Mouse (Mus musculus): ENCODE measurements around the gene Gal3st4. TPM values are rescaled to one million over a fixed set of nuclear protein-coding genes. Genes with fewer than 3 reads are reported as not detected.
"Not testable (repeated sequence)": the region's sequence is repeated elsewhere in the genome, so short reads cannot be mapped to it uniquely, and the experiment has no call there.

Gal3st4 gene
- polyA plus RNA-seq, 1 experiment from 2014 or later = 1.6 TPM

DNA sequence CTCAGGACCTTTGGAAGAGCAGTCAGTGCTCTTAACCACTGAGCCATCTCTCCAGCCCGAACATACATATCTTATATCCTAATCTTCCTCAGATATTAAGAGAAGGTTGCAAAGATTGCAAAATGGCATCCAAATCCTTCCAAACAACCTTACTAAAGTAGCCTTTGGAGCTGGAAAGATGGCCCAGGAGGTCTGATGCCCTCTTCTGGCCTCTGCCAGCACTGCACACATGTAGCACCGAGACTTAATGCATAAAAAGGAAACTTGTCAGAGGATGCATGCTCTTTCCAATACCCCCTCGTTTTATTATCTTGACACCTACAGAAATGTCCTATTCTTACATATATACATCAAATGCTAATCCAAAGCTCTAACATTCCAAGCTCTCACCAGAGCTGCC, 44.6 kb downstream of the Gal3st4 start:
- H3K4me1 ChIP-seq = no peaks in the 10 kb centered on the region
- 50% methylated on average over 3 of the region's 3 CpGs for WGBS
- H3K4me3 ChIP-seq = no peak overlapping the region
- no peaks in the 10 kb centered on the region for H3K36me3 ChIP-seq
- H3K9me3 ChIP-seq = no peaks in the 10 kb centered on the region
- H3K27me3 ChIP-seq (ENCODE audit: insufficient read depth, poor library complexity, severe bottlenecking) = no peaks in the 10 kb centered on the region
- no peak for DNase-seq (ENCODE audit: low spot score)
- no peak overlapping the region for H3K27ac ChIP-seq

DNA sequence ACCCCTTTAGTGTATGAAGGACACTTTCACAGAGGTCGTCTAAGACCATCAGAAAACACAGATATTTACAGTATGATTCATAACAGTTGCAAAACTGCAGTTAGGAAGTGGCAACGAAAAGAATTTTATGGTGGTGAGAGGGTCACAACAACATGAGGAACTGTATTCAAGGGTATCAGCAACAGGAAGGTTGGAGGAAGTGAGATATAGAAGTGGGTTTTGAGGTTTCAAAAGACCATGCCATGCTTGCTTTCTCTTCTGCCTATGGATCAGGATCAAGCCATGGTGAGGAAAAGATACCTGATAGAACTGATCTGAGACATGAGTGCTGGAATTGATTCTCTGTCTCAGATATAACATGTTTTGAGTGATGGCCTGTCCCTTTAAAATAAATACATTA, 45.3 kb downstream of the Gal3st4 start:
- WGBS = 49% methylated on average over 2 of the region's 2 CpGs
- Histone ChIP-seq H3K9me3 (no peaks in the 10 kb centered on the region), H3K36me3 (no peaks in the 10 kb centered on the region), H3K27me3 (ENCODE audit: insufficient read depth, poor library complexity, severe bottlenecking) (no peaks in the 10 kb centered on the region), H3K27ac (no peak overlapping the region), H3K4me1 (no peaks in the 10 kb centered on the region), H3K4me3 (no peak overlapping the region)
- no peak for DNase-seq (ENCODE audit: low spot score)

DNA sequence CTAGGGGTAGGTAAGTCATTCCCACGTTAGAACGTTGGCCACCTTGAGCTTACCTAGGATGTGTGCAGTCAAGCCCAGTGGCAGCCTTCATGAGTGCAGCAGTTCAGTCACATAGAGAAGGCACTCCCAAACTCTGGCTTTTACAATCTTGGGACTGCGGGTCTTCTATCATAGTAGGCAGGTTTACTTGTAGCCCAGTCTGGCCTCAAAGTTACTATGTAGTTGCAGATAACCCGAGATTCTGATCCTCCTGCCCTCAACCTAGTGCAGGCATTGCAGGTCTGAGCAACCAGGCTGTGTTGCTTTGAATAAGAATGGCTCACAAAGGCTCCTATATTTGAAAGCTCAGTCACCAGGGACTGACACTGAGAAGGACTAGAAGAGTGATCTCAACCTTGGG, 46.1 kb downstream of the Gal3st4 start:
- H3K27ac ChIP-seq = no peak overlapping the region

DNA sequence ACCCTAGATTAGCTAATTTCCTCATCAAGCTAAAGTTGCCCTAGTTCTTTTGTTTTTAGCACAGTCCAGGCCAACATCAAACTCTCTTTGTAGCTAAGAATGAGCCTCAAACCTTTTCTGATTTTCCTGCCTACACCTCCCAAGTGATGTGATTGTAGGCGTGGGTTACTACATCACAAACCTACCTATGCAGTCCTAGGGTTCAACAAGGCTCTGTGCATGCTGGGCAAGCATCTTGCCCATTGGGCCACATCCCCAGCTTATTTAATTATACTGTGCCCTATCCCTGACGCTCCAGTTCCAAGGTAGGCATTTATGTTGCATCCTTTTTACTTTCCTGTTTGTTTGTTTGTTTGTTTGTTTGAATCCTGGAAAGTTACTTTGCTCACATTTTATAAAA, 46.9 kb downstream of the Gal3st4 start, which contains the start of gene Nxpe5:
Gene Nxpe5 (plus strand): TSS at position 199 of the 400 bp plus-strand sequence.
- WGBS = 51% methylated on average over 2 of the region's 2 CpGs
- Histone ChIP-seq H3K27ac (no peak within 1 kb of the TSS), H3K4me1 (no peaks in the 10 kb centered on the region), H3K9me3 (no peaks in the 10 kb centered on the region), H3K36me3 (no peaks in the 10 kb centered on the region), H3K27me3 (ENCODE audit: insufficient read depth, poor library complexity, severe bottlenecking) (no peaks in the 10 kb centered on the region), H3K4me3 (no peak within 1 kb of the TSS)
- DNase-seq (ENCODE audit: low spot score) = no peak

More for the DNA sequence above, 46.1 kb downstream of the Gal3st4 start:
- H3K9me3 ChIP-seq = no peaks in the 10 kb centered on the region
- 74% methylated on average over 4 of the region's 4 CpGs for WGBS
- no peaks in the 10 kb centered on the region for H3K27me3 ChIP-seq (ENCODE audit: insufficient read depth, poor library complexity, severe bottlenecking)
- H3K4me1 ChIP-seq = no peaks in the 10 kb centered on the region
- H3K4me3 ChIP-seq = no peak overlapping the region
- no peaks in the 10 kb centered on the region for H3K36me3 ChIP-seq
- no peak for DNase-seq (ENCODE audit: low spot score)

DNA sequence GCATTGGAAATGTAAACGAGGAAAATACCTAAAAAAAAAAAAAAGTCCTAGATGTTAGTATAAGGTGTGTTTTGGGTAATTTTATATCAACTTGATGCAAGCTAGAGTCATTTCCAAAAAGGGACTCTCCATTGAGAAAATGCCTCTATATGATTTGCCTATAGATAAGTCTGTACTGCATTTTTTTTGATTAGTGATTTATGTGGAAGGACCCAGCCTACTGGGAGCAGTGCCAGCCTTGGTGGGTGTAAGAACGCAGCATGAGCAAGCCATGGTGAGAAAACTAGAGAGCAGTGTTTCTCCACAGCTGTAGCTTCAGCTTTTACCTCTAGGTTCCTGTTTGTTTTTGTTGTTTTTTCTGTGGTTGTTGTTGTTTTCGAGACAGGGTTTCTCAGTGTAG, 49.4 kb downstream of the Gal3st4 start:
- H3K9me3 ChIP-seq = no peaks in the 10 kb centered on the region
- H3K27me3 ChIP-seq (ENCODE audit: insufficient read depth, poor library complexity, severe bottlenecking) = no peaks in the 10 kb centered on the region
- H3K4me1 ChIP-seq = no peaks in the 10 kb centered on the region
- no peak for DNase-seq (ENCODE audit: low spot score)
- WGBS = 56% methylated on average over 3 of the region's 3 CpGs
- no peaks in the 10 kb centered on the region for H3K36me3 ChIP-seq
- H3K4me3 ChIP-seq = no peak overlapping the region
- H3K27ac ChIP-seq = no peak overlapping the region

DNA sequence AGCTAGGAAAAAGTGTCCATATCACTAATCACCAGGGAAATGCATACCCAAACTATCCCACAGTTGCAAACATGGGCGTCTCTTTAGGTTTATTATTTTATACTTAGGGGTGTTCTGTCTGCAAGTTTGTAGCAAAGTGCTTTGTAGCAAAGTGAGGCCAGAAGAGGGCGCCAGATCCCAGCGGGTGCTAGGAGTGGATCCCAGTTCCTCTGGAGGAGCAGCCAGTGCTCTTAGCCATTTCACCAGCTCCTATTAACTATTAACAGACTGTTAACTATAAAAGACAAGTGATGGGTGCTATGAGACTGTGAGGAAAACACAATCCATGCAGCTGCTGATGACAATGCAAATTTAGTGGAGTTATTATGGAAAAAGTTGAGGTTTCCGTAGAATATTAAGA, 50.5 kb downstream of the Gal3st4 start:
- peak; percentile 80 for DNase-seq (ENCODE audit: low spot score)
- Histone ChIP-seq H3K9me3 (no peaks in the 10 kb centered on the region), H3K36me3 (no peaks in the 10 kb centered on the region), H3K4me1 (no peaks in the 10 kb centered on the region), H3K4me3 (no peak overlapping the region), H3K27ac (no peak overlapping the region), H3K27me3 (ENCODE audit: insufficient read depth, poor library complexity, severe bottlenecking) (no peaks in the 10 kb centered on the region)
- WGBS = 23% methylated on average over 4 of the region's 4 CpGs

DNA sequence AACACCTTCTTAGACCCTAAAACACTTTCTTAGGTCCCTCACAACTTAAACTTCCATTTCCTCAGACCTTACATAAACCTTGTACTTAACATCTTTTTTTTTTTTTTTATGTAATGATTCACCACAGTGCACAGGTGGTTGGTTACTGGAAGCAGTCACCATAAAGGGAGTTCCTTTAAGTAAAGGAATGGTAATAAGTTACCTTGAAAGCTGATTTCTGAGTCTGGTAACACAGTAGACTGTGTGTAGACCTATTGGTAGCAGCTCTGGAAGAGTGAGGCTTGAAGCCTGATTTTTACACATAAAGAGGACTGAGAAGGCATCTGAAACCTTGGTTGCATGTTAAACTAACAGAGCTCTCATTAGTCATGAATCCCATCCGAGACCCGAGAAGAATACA, 52.8 kb downstream of the Gal3st4 start:
- Histone ChIP-seq H3K27ac (no peak overlapping the region), H3K36me3 (no peaks in the 10 kb centered on the region), H3K4me3 (no peak overlapping the region), H3K9me3 (peaks cover 11% of the 10 kb centered on the region), H3K27me3 (ENCODE audit: insufficient read depth, poor library complexity, severe bottlenecking) (no peaks in the 10 kb centered on the region), H3K4me1 (no peaks in the 10 kb centered on the region)
- DNase-seq (ENCODE audit: low spot score) = no peak
- 65% methylated on average over 2 of the region's 2 CpGs for WGBS

DNA sequence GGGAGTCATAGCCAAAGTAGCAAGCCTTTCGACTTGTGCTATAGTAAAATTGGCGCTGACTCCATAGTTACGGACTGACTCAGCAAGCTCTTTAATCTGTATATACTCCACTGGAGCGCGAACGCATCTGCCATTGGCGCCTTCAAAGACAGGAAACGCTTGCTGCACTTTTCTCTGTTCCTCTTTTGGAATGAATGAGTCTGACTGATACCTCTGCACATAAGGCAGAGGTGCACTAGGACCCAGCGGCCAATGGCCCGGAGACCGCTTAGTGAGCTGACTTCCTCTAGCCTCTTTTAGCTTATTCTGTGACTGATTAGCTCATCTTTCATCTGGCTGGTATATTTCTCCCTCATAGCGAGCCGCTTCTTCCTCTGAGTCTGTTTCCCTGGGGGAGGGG, 56.0 kb downstream of the Gal3st4 start:
- DNase-seq (ENCODE audit: low spot score) = not testable (repeated sequence)
- 91% methylated on average over 13 of the region's 13 CpGs for WGBS

More for the DNA sequence above, 56.0 kb downstream of the Gal3st4 start:
- not testable (repeated sequence) for H3K27me3 ChIP-seq (ENCODE audit: insufficient read depth, poor library complexity, severe bottlenecking); H3K4me3 ChIP-seq; H3K4me1 ChIP-seq; H3K27ac ChIP-seq; H3K36me3 ChIP-seq
- peaks cover 11% of the 10 kb centered on the region for H3K9me3 ChIP-seq

Other genes starting within 250 kb of the Gal3st4 start
- gene Smok3c, start 219.6 kb downstream of the Gal3st4 start, polyA plus RNA-seq (2016; fragmentation: Nextera tagmentation; extraction: Ambion mirVana) = not detected in 2 replicates
- gene Zkscan1, start 187.8 kb downstream of the Gal3st4 start, polyA plus RNA-seq (2016; fragmentation: Nextera tagmentation; extraction: Ambion mirVana) = 15.6 and 15.8 TPM in 2 replicates
- gene Zscan21, start 155.9 kb downstream of the Gal3st4 start, polyA plus RNA-seq (2016; fragmentation: Nextera tagmentation; extraction: Ambion mirVana) = 50.0 and 65.1 TPM in 2 replicates
- gene Zfp113, start 117.1 kb downstream of the Gal3st4 start, polyA plus RNA-seq (2016; fragmentation: Nextera tagmentation; extraction: Ambion mirVana) = 10.3 and 18.8 TPM in 2 replicates
- 366 and 394 TPM in 2 replicates for gene Cops6, start 111.8 kb downstream of the Gal3st4 start, polyA plus RNA-seq (2016; fragmentation: Nextera tagmentation; extraction: Ambion mirVana)
- 13.4 and 15.0 TPM in 2 replicates for gene Ap4m1, start 100.8 kb downstream of the Gal3st4 start, polyA plus RNA-seq (2016; fragmentation: Nextera tagmentation; extraction: Ambion mirVana)
- gene Mcm7, start 100.4 kb downstream of the Gal3st4 start, polyA plus RNA-seq (2016; fragmentation: Nextera tagmentation; extraction: Ambion mirVana) = 189 and 225 TPM in 2 replicates
- 89.3 and 113 TPM in 2 replicates for gene Taf6, start 85.4 kb downstream of the Gal3st4 start, polyA plus RNA-seq (2016; fragmentation: Nextera tagmentation; extraction: Ambion mirVana)
- gene Cnpy4, start 85.4 kb downstream of the Gal3st4 start, polyA plus RNA-seq (2016; fragmentation: Nextera tagmentation; extraction: Ambion mirVana) = 31.6 and 46.9 TPM in 2 replicates
- gene Mblac1, start 78.5 kb downstream of the Gal3st4 start, polyA plus RNA-seq (2016; fragmentation: Nextera tagmentation; extraction: Ambion mirVana) = 5.6 and 6.6 TPM in 2 replicates
- not detected in 2 replicates for gene Nxpe5, start 46.9 kb downstream of the Gal3st4 start, polyA plus RNA-seq (2016; fragmentation: Nextera tagmentation; extraction: Ambion mirVana)
- gene Lamtor4, start 17.4 kb downstream of the Gal3st4 start, polyA plus RNA-seq (2016; fragmentation: Nextera tagmentation; extraction: Ambion mirVana) = 69.9 and 77.7 TPM in 2 replicates
- gene BC037034, start 8.8 kb downstream of the Gal3st4 start, polyA plus RNA-seq (2016; fragmentation: Nextera tagmentation; extraction: Ambion mirVana) = 4.8 and 8.7 TPM in 2 replicates
- gene Gm43720, start 7.1 kb upstream of the Gal3st4 start, polyA plus RNA-seq (2016; fragmentation: Nextera tagmentation; extraction: Ambion mirVana) = 0.07 and 0.16 TPM in 2 replicates
- 11.1 and 18.0 TPM in 2 replicates for gene Gpc2, start 7.2 kb upstream of the Gal3st4 start, polyA plus RNA-seq (2016; fragmentation: Nextera tagmentation; extraction: Ambion mirVana)
- gene Stag3, start 7.4 kb upstream of the Gal3st4 start, polyA plus RNA-seq (2016; fragmentation: Nextera tagmentation; extraction: Ambion mirVana) = 4.1 and 4.2 TPM in 2 replicates
- gene Pvrig, start 69.1 kb upstream of the Gal3st4 start, polyA plus RNA-seq (2016; fragmentation: Nextera tagmentation; extraction: Ambion mirVana) = not detected in 2 replicates
- 22.1 and 25.9 TPM in 2 replicates for gene Zfp157, start 168.6 kb upstream of the Gal3st4 start, polyA plus RNA-seq (2016; fragmentation: Nextera tagmentation; extraction: Ambion mirVana)

Data from heart, embryonic 10.5 days (tissue).